Mouse (Mus musculus) forebrain, embryonic 16.5 days (tissue): ENCODE data around the gene Pdcd7. TPM values are rescaled to one million over a fixed set of nuclear protein-coding genes. Genes with fewer than 3 reads are reported as not detected.
A peak's percentile ranks its signal among the peaks of the same experiment; 100 is the strongest.

Experiments
- ATAC-seq: fragments of 200-750 bp; cut with Nextera tagmentation; 2 replicates; pipeline ENCODE4 v1.8.0; 2017; ENCODE audit warnings: mild to moderate bottlenecking, moderate library complexity
- H3K27ac ChIP-seq: fragments of 300-500 bp; sonication (generic); 2 replicates; pipeline ENCODE4 v1.5.1; 2014; ENCODE audit warnings: low read length, control low read depth
- H3K27me3 ChIP-seq: fragments of 300-500 bp; sonication (generic); replicated peaks from 2 replicates; pipeline ENCODE4 v1.6.1; 2014; ENCODE audit warnings: low read length; ENCODE audit not compliant: control insufficient read depth, insufficient read depth
- H3K36me3 ChIP-seq: fragments of 300-500 bp; sonication (generic); 2 replicates; pipeline ENCODE4 v1.6.1; 2014; ENCODE audit not compliant: control insufficient read depth, insufficient read depth
- H3K4me1 ChIP-seq: fragments of 300-500 bp; sonication (generic); replicated peaks from 2 replicates; pipeline ENCODE4 v1.6.1; 2014; ENCODE audit warnings: low read length; ENCODE audit not compliant: control insufficient read depth, insufficient read depth
- H3K4me2 ChIP-seq: fragments of 300-500 bp; sonication (generic); 2 replicates; pipeline ENCODE4 v1.6.1; 2014; ENCODE audit warnings: mild to moderate bottlenecking, low read length, control low read depth
- H3K4me3 ChIP-seq: fragments of 300-500 bp; sonication (generic); replicated peaks from 2 replicates; pipeline ENCODE4 v1.5.1; 2014; ENCODE audit warnings: mild to moderate bottlenecking, low read length, control low read depth
- H3K9ac ChIP-seq: fragments of 300-500 bp; sonication (generic); replicated peaks from 2 replicates; pipeline ENCODE4 v1.6.1; 2014; ENCODE audit warnings: low read depth, low read length, control low read depth
- H3K9me3 ChIP-seq: fragments of 300-500 bp; sonication (generic); 2 replicates; pipeline ENCODE4 v1.6.1; 2016; ENCODE audit warnings: low read length; ENCODE audit not compliant: control insufficient read depth
- WGBS: fragments of 180-500 bp; shearing (Covaris S2); extraction: QIAGEN DNeasy Blood & Tissue Kit; methylation state at CpG from one replicate; pipeline ENCODE4 v1.1.7; 2014; 5-methylcytosine and 5-hydroxymethylcytosine counted together
- polyA plus RNA-seq: library from polyadenylated mRNA; unstranded; fragments of >200 nt; fragmentation: Nextera tagmentation; extraction: Ambion mirVana; gene quantifications from 2 replicates; pipeline ENCODE4 v1.2.1, GENCODE M21; 2015

Pdcd7 gene
- polyA plus RNA-seq, 1 experiment from 2014 or later, result 8.6 TPM

DNA sequence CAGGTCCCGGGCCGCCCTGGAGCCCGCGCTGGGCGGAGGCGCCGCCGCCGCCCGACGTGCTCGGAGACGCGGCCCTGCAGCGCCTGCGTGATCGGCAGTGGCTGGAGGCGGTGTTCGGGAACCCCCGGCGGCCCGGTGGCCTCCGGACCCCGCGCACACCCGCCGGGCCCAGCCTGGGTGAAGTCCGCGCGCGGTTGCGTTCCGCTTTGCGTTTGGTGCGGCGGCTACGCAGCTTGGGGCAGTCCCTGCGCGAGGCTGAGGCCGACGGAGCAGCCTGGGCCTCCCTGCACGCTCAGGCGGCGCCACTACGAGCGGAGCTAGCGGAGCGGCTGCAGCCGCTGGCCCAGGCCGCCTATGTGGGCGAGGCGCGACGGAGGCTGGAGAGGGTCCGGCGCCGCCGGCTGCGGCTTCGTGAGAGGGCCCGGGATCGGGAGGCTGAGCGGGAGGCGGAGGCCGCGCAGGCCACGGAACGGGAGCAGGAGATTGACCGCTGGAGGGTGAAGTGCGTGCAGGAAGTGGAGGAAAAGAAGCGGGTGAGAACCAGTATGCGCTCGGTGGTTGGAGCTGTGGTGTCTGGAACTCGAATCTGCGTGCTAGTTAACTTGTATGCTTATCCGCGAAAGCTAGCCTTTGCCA, 690 bp downstream of the Pdcd7 start:
- peak overlapping the region; percentile 96 for H3K4me3 ChIP-seq
- H3K4me2 ChIP-seq, result peak overlapping the region; percentile 72
- H3K9me3 ChIP-seq, result no peaks in the 10 kb centered on the region
- peaks cover 21% of the 10 kb centered on the region for H3K4me1 ChIP-seq
- H3K27me3 ChIP-seq, result 0 out of 2 replicates have a peak, but pooled peaks cover 2% of the 10 kb centered on the region
- WGBS, result under 1% methylated on average over 76 of the region's 77 CpGs
- H3K27ac ChIP-seq, result peak overlapping the region; percentile 95
- ATAC-seq, result peak; percentile 63
- H3K9ac ChIP-seq, result peak overlapping the region; percentile 88
- no peaks in the 10 kb centered on the region for H3K36me3 ChIP-seq

DNA sequence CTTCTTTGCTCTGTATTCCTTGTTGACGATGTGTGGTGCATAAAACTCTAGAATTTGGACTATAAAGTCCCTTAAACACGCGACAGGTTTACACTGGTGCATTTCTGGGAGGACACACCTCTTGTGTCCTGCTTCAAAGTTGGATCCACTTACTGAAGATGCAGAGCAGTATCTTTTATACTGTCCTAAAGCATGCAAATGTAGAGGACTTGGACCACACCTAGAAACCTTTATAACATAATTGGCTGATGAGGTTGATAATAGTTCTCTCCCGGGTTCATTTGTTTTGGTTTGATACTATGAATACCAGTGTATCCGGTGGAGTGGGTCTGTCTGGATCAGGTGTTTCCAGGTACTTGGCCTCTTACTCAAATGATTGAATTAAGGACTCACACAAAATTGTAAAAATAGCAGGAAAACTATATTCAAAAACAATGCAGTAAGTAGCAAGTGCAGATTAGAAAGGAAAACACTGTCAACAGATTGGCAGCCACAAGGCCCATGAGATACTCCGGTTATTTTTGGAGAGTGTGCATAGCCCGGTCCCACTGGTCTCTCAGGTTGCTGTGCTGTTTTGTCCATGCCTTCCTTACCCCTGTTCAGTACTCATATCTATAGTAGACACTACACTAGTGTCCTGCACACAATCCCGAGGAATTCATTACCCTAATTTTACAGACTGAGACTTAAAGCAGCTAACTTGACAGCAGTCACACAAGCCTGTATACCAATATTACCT, 1.4 kb downstream of the Pdcd7 start:
- H3K27me3 ChIP-seq, result no peaks in the 10 kb centered on the region
- no peaks in the 10 kb centered on the region for H3K9me3 ChIP-seq
- no peak for ATAC-seq
- H3K27ac ChIP-seq, result no peak overlapping the region
- H3K4me3 ChIP-seq, result peak overlapping the region; percentile 96
- peak overlapping the region; percentile 72 for H3K4me2 ChIP-seq
- WGBS, result 45% methylated on average over 8 of the region's 8 CpGs
- H3K9ac ChIP-seq, result peak overlapping the region; percentile 88
- no peaks in the 10 kb centered on the region for H3K36me3 ChIP-seq
- peaks cover 21% of the 10 kb centered on the region for H3K4me1 ChIP-seq

DNA sequence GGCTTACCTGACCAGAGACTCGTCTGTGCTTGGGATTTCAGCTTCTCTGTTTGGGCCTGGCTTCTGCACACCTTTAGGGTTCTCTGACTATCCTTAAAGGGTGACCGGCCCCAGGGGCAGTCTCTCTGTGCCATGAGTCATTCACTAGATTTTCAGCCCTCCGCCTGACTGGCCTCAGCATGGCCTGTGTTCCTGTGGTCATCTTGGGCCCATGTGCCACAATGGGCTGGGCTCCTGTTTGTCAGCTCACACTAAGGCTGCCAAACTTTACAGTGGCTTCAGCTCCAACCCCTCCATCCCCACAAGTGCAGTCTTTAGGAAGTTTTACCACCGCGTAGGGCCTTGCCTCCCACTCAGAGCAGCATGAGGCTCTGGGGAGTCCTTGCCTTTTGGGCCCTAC, 7.3 kb downstream of the Pdcd7 start:
- 92% methylated on average over 5 of the region's 5 CpGs for WGBS
- peaks cover 7% of the 10 kb centered on the region for H3K4me1 ChIP-seq

DNA sequence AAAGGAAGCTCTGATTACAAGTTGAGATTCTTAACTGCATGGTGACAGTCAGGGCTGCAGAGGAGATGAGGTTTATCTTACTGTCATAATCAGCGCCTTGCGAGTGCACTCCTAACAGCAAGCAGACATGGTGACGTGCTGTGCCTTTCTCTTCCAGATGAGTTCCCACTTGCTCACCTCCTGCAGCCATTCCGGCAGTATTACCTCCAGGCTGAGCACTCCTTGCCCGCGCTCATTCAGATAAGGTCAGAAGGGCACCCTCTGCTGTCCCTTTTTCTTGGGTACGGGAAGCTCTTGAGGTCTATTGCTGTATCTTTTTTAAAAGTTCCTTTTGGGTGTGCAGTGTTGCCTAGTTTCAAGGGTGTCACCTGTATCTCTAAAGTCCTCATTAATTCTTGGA, 10.7 kb downstream of the Pdcd7 start:
- Histone ChIP-seq H3K27me3 (no peaks in the 10 kb centered on the region), H3K36me3 (peaks cover 40% of the 10 kb centered on the region), H3K4me2 (no peak overlapping the region), H3K4me3 (no peak overlapping the region), H3K4me1 (no peaks in the 10 kb centered on the region), H3K27ac (no peak overlapping the region), H3K9ac (no peak overlapping the region), H3K9me3 (no peaks in the 10 kb centered on the region)
- ATAC-seq, result no peak
- WGBS, result 86% methylated on average over 7 of the region's 7 CpGs

More for the DNA sequence above, 7.3 kb downstream of the Pdcd7 start:
- no peaks in the 10 kb centered on the region for H3K27me3 ChIP-seq
- ATAC-seq, result no peak
- no peak overlapping the region for H3K4me2 ChIP-seq
- peaks cover 18% of the 10 kb centered on the region for H3K36me3 ChIP-seq
- H3K27ac ChIP-seq, result no peak overlapping the region
- no peak overlapping the region for H3K9ac ChIP-seq
- no peaks in the 10 kb centered on the region for H3K9me3 ChIP-seq
- no peak overlapping the region for H3K4me3 ChIP-seq

DNA sequence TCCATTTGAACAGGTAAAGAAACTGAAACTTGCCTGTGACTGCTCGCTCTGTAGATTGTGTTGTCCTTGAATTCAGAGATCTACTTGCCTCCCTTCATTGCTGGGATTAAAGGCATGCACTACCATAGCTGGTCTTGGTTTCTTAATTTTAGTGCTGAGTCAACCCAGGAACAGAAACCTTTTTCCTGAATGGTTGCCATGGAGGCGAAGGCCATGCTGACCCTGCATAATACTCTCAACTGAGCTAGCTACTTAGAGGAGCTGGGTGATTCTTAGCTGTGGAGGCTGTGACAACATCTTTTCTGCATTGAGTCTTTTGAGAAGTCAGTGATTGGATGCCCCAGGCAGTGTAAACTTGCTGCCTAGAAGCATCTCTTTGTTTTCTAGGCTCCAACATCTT, 11.1 kb downstream of the Pdcd7 start:
- Histone ChIP-seq H3K9me3 (no peaks in the 10 kb centered on the region), H3K27me3 (no peaks in the 10 kb centered on the region), H3K36me3 (peaks cover 40% of the 10 kb centered on the region), H3K27ac (no peak overlapping the region), H3K4me2 (no peak overlapping the region), H3K4me1 (no peaks in the 10 kb centered on the region), H3K4me3 (no peak overlapping the region), H3K9ac (no peak overlapping the region)
- ATAC-seq, result no peak
- WGBS, result 95% methylated on average over 2 of the region's 2 CpGs

DNA sequence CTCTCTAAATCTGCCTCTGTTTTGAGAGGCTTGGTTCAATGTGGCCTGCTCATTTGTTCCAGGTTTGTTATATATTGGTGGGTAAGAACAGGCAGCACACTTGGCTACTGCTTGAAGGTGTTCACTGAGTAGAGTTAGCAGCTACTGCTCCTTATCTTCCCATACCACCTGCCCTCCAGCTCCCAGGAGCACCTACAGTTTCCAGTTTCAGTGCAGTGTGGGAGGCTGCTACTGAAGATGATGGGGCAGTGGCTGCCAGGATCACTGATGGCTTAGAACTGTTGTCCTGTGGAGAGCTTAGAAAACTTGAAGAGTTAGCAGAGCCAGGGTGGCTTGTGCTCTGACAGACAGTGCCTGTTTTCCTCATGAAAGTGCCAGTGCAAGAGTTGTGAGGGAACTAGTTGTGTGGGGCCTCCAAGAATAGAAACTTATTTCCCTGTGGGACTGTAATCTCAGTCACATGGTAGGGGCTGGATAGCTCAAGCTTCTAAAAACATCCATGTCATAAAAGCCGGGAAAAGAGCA, 13.1 kb downstream of the Pdcd7 start:
- H3K9me3 ChIP-seq, result no peaks in the 10 kb centered on the region
- peaks cover 40% of the 10 kb centered on the region for H3K36me3 ChIP-seq
- H3K4me1 ChIP-seq, result no peaks in the 10 kb centered on the region
- H3K27me3 ChIP-seq, result no peaks in the 10 kb centered on the region
- 84% methylated on average over 1 of the region's 1 CpGs for WGBS
- no peak overlapping the region for H3K9ac ChIP-seq
- H3K4me2 ChIP-seq, result no peak overlapping the region
- no peak overlapping the region for H3K4me3 ChIP-seq
- ATAC-seq, result no peak
- H3K27ac ChIP-seq, result no peak overlapping the region

DNA sequence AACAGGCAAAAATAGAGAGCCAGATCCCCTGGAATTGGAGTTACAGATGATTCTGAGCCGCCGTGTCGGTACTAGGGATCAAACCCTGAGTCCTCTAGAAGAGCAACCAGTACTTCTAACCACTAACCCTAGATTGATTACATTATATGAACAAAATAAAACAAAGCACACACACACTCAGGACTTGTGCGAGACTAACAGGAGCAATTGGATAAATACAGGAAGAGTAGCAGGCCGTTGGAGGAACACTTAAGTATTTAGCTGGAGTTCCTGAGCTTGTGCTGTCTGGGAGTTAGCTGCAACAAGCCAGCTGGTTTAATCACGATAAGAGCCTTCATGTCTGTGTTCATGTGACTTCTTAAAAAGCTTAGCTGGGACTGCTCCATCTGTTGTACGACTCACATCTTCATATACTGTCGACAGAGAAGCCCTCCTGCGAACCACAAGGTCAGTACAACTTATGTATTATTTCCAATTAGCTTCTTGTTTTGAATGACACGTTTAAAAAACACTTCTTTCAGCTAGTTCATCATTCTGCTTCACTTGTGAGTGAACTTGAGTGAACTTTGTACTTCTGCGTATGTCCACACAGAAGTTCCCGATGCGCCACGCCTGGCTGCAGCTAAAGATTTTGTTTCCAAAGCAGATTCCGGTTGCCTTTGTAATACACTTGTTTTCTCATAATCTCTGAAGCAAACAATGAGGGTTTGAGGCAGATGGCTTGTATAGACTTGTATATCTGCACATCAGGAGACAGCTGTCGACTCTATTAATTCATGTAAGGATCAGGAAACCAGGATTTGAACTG, 14.9 kb downstream of the Pdcd7 start, which contains the start of gene Ubap1l:
Gene Ubap1l, plus strand, starts transcription at position 401 of the 808 bp plus-strand sequence.
- Histone ChIP-seq H3K9ac (no peak within 1 kb of the TSS), H3K4me3 (no peak within 1 kb of the TSS), H3K36me3 (peaks cover 40% of the 10 kb centered on the region), H3K9me3 (no peaks in the 10 kb centered on the region), H3K27me3 (no peaks in the 10 kb centered on the region), H3K4me1 (no peaks in the 10 kb centered on the region), H3K27ac (no peak within 1 kb of the TSS), H3K4me2 (no peak within 1 kb of the TSS)
- ATAC-seq, result no peak
- 92% methylated on average over 16 of the region's 16 CpGs for WGBS

DNA sequence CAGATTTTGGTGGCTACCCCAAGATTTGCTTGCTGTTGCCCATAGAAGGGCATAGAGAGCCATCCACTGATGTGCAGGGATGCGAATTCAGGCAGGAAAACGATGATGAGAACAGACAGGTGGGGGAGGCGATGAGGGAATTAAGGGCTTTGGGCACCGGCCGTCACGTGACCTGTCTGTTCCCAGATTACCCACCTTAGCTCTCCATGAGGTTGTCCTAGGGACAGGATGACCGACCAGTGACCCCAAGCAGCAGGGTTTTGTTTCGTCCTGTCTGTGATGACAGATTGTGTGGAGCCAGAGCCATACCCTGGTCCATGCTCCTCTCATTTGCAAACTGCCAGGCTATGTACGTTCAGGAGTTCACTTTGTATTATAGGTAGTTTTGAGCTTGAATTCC, 17.8 kb downstream of the Pdcd7 start:
- 75% methylated on average over 9 of the region's 9 CpGs for WGBS
- no peak for ATAC-seq

DNA sequence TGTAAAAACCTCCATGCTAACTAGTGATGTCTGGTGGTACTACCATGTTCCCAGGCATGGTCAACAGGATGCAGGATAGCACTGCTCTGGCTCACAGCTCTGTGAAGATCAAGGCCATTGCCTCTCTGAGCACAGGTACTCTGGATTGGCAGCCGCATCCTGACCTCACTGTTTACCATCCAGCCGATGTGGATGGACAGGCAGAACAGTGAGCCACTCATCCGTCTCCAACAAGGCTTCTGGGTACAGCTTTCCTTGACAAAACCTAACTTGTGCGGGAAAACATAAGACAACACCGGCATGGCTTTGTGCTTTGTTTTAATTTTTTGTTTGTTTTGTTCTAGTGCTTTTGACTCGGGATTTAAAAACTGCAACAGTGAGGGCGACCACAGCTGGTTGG, 19.8 kb downstream of the Pdcd7 start:
- Histone ChIP-seq H3K4me2 (no peak overlapping the region), H3K36me3 (peaks cover 4% of the 10 kb centered on the region; the same call in 1 of the 2 replicates), H3K4me3 (no peak overlapping the region), H3K4me1 (no peaks in the 10 kb centered on the region), H3K27ac (no peak overlapping the region), H3K9ac (no peak overlapping the region), H3K9me3 (no peaks in the 10 kb centered on the region), H3K27me3 (no peaks in the 10 kb centered on the region)
- WGBS, result 89% methylated on average over 7 of the region's 7 CpGs
- ATAC-seq, result no peak

More for the DNA sequence above, 17.8 kb downstream of the Pdcd7 start:
- Histone ChIP-seq H3K4me2 (no peak overlapping the region), H3K4me1 (no peaks in the 10 kb centered on the region), H3K36me3 (peaks cover 19% of the 10 kb centered on the region), H3K9ac (no peak overlapping the region), H3K27ac (no peak overlapping the region), H3K4me3 (no peak overlapping the region), H3K9me3 (no peaks in the 10 kb centered on the region), H3K27me3 (no peaks in the 10 kb centered on the region)
